Mouse (Mus musculus): ENCODE data around the gene Scai. TPM values are rescaled to one million over a fixed set of nuclear protein-coding genes. Genes with fewer than 3 reads are reported as not detected.
A peak's percentile ranks its signal among the peaks of the same experiment; 100 is the strongest.

Gene Scai
- total and polyA plus RNA-seq, 3 experiments = 4.2 to 7.9 (median 4.7) TPM

DNA sequence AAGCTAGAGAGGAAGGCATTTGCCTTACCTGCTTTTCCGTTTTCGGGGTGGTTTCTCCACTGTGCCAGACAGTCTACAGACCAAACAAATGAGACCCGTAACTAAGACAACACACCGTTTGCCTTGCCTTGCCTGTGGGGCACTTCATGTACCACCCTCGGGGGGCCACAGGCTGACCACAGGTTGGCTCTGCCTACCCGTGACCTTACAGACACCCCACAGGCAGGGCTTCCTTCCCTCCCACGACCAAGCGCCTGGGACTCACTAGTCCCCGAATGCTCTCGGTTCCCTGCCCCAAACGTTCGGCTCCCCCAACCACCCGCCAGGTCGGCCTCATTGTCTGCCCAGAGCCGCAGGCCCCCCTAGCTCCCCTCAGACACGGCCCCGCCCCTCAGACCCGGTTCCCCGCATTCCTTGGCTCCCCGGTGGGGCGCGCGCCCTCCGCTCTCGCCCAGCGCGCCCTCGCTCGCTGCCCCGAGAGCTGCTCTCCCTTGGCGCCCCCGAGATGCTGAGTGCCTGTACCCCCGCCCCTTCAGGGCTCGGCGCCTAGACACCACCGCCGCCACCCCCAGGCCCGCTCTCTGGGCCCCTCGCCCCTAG lies 473 bp downstream of the Scai start:
- H3K36me3 ChIP-seq (replicated peaks in 1 of 2; ENCODE audit: control insufficient read depth in 1 of 2, insufficient read depth in 1 of 2, low read length in 1 of 2) = peaks cover 0 to 17% of the 10 kb centered on the region in 2 experiments
- in situ Hi-C loops (cut with MboI; ENCODE audit: low pct_ligation_motif_present, low pct_unique_long_range_greater_than_20kb, low sequenced_read_pairs) (no loop called here), dilution Hi-C loops (cut with MboI; ENCODE audit: extremely low pct_ligation_motif_present, extremely low pct_unique_long_range_greater_than_20kb, low sequenced_read_pairs) (no loop called here)
- no peaks in the 10 kb centered on the region for H3K79me2 ChIP-seq (replicated peaks; ENCODE audit: control insufficient read depth, extremely low read depth, insufficient read depth, poor library complexity, severe bottlenecking)
- DNase-seq (ENCODE audit: extremely low read depth) = peak; percentile 40
- peak overlapping the region; percentile 85 to 94 (median 89) for H3K4me3 ChIP-seq (replicated peaks in 1 of 3; ENCODE audit: low read depth in 2 of 3, low read length in 2 of 3, poor library complexity in 1 of 3)
- H3K4me2 ChIP-seq (ENCODE audit: insufficient read depth, low read depth, poor library complexity, severe bottlenecking) = peak overlapping the region; percentile 72
- H3K9ac ChIP-seq (ENCODE audit: insufficient read depth, low read depth) = peak overlapping the region; percentile 75
- H3K4me1 ChIP-seq (ENCODE audit: control insufficient read depth in 1 of 2, insufficient read depth in 2 of 2) = peaks cover 4 to 43% of the 10 kb centered on the region in 2 experiments
- peak overlapping the region; percentile 11; the same call in 1 of the 2 replicates for H3K27ac ChIP-seq (ENCODE audit: insufficient read depth, low read depth)
- no peak for TF ChIP-seq POLR2A (IDR thresholded peaks at IDR 0.05; ENCODE audit: low read depth, low read length)
- H3K9me3 ChIP-seq (replicated peaks; ENCODE audit: low read length) = no peaks in the 10 kb centered on the region
- no peaks in the 10 kb centered on the region for H3K27me3 ChIP-seq (replicated peaks)

DNA sequence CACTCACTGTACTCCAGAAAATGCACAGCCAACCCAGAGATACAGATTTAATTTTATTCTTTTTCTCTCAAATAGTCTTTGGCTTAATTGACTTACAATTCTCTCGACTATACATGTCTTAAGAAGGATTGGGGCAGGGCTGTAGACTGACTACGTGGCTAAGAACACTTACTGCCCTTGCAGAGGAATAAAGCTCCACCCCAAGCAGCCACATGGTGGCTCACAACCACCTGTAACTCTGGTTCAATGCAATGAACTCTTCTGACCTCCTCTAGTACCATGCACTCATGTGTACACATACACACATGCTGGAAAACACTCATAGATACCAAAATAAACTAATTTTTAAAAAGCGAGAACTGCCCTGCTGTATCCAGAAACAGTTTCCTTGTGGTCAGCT lies 4.6 kb downstream of the Scai start:
- TF ChIP-seq NRF1 (IDR thresholded peaks at IDR 0.05; ENCODE audit: low read depth, low read length) = no peak
- TF ChIP-seq SMC3 (IDR thresholded peaks at IDR 0.05; ENCODE audit: low read depth, low read length) = peak; percentile 26
- no peak for TF ChIP-seq TBP (conservative IDR thresholded peaks at IDR 0.05; ENCODE audit: low read depth, low read length)
- no peak for TF ChIP-seq BHLHE40 (IDR thresholded peaks at IDR 0.05; ENCODE audit: low read depth, low read length)
- peak; percentile 81 for TF ChIP-seq ZKSCAN1 (IDR thresholded peaks at IDR 0.05; ENCODE audit: borderline replicate concordance, low read depth, low read length)
- peak in 1 of 2 experiments; percentile 51; a peak in 2 of 4 replicates for TF ChIP-seq CTCF (conservative IDR thresholded peaks at IDR 0.05 in 1 of 2, IDR thresholded peaks at IDR 0.05 in 1 of 2; ENCODE audit: low read depth in 2 of 2, low read length in 2 of 2)
- dilution Hi-C loops (cut with MboI; ENCODE audit: extremely low pct_ligation_motif_present, extremely low pct_unique_long_range_greater_than_20kb, low sequenced_read_pairs) (no loop called here), in situ Hi-C loops (cut with MboI; ENCODE audit: low pct_ligation_motif_present, low pct_unique_long_range_greater_than_20kb, low sequenced_read_pairs) (no loop called here)
- Histone ChIP-seq H3K79me2 (replicated peaks; ENCODE audit: control insufficient read depth, extremely low read depth, insufficient read depth, poor library complexity, severe bottlenecking) (no peaks in the 10 kb centered on the region), H3K9ac (ENCODE audit: insufficient read depth, low read depth) (no peak overlapping the region), H3K9me3 (replicated peaks; ENCODE audit: low read length) (no peaks in the 10 kb centered on the region), H3K27me3 (replicated peaks) (no peaks in the 10 kb centered on the region), H3K36me3 (replicated peaks in 1 of 2; ENCODE audit: control insufficient read depth in 1 of 2, insufficient read depth in 1 of 2, low read length in 1 of 2) (peaks cover 0 to 37% of the 10 kb centered on the region in 2 experiments), H3K4me3 (replicated peaks in 1 of 3; ENCODE audit: low read depth in 2 of 3, low read length in 2 of 3, poor library complexity in 1 of 3) (no peak overlapping the region), H3K4me2 (ENCODE audit: insufficient read depth, low read depth, poor library complexity, severe bottlenecking) (no peak overlapping the region), H3K27ac (ENCODE audit: insufficient read depth, low read depth) (no peak overlapping the region), H3K4me1 (ENCODE audit: control insufficient read depth in 1 of 2, insufficient read depth in 2 of 2) (peaks cover 4 to 42% of the 10 kb centered on the region in 2 experiments)
- DNase-seq (ENCODE audit: extremely low read depth) = peak; percentile 31

DNA sequence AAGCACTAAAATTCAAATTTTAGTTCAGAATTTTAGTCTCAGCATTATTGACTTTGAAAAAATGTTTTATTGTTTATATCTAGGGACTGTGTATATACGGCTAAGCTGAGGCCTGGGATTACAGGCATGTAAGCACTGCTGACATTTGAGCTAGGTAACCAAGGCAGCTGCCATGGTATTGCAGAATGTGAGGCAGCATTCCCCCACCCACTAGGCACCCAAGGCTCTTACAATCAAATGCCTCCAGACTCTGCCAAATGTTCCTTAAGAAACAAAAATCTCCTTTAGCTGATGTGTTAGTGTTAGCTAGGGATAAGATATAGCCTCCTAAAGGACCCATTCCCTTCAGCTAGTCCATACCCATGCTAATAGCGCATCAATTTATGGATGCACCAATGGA lies 6.9 kb downstream of the Scai start:
- no peak for TF ChIP-seq SIN3A (IDR thresholded peaks at IDR 0.05; ENCODE audit: low read length)
- no peak for TF ChIP-seq NRF1 (IDR thresholded peaks at IDR 0.05; ENCODE audit: low read depth, low read length)
- TF ChIP-seq MYC (IDR thresholded peaks at IDR 0.05; ENCODE audit: low read depth, low read length) = no peak
- no peak for TF ChIP-seq PAX5 (IDR thresholded peaks at IDR 0.05; ENCODE audit: low read length)
- TF ChIP-seq BHLHE40 (IDR thresholded peaks at IDR 0.05; ENCODE audit: low read depth, low read length) = no peak
- no peak for TF ChIP-seq ZC3H11A (IDR thresholded peaks at IDR 0.05; ENCODE audit: low read depth, low read length)
- TF ChIP-seq HCFC1 (IDR thresholded peaks at IDR 0.05; ENCODE audit: low read depth, low read length) = no peak
- TF ChIP-seq RAD21 (IDR thresholded peaks at IDR 0.05; ENCODE audit: low read depth, low read length) = no peak
- TF ChIP-seq TCF12 (IDR thresholded peaks at IDR 0.05; ENCODE audit: low read depth, low read length) = no peak
- no peak for DNase-seq (ENCODE audit: extremely low read depth)
- H3K9me3 ChIP-seq (replicated peaks; ENCODE audit: low read length) = no peaks in the 10 kb centered on the region
- in situ Hi-C loops (cut with MboI; ENCODE audit: low pct_ligation_motif_present, low pct_unique_long_range_greater_than_20kb, low sequenced_read_pairs) = no loop called here
- H3K4me1 ChIP-seq (ENCODE audit: control insufficient read depth in 1 of 2, insufficient read depth in 2 of 2) = peaks cover under 1 to 28% of the 10 kb centered on the region in 2 experiments
- H3K36me3 ChIP-seq (replicated peaks in 1 of 2; ENCODE audit: control insufficient read depth in 1 of 2, insufficient read depth in 1 of 2, low read length in 1 of 2) = peaks cover 7 to 42% of the 10 kb centered on the region in 2 experiments
- H3K27ac ChIP-seq (ENCODE audit: insufficient read depth, low read depth) = no peak overlapping the region
- H3K4me3 ChIP-seq (replicated peaks in 1 of 3; ENCODE audit: low read depth in 2 of 3, low read length in 2 of 3, poor library complexity in 1 of 3) = no peak overlapping the region
- dilution Hi-C loops (cut with MboI; ENCODE audit: extremely low pct_ligation_motif_present, extremely low pct_unique_long_range_greater_than_20kb, low sequenced_read_pairs) = no loop called here
- no peak overlapping the region for H3K4me2 ChIP-seq (ENCODE audit: insufficient read depth, low read depth, poor library complexity, severe bottlenecking)
- no peak overlapping the region for H3K9ac ChIP-seq (ENCODE audit: insufficient read depth, low read depth)
- H3K27me3 ChIP-seq (replicated peaks) = no peaks in the 10 kb centered on the region
- H3K79me2 ChIP-seq (replicated peaks; ENCODE audit: control insufficient read depth, extremely low read depth, insufficient read depth, poor library complexity, severe bottlenecking) = no peaks in the 10 kb centered on the region
